Mouse (Mus musculus) E14TG2a.4 (cell line): ENCODE results near the gene Abcc2.

Experiments
- CTCF ChIP-seq: conservative IDR thresholded peaks from 2 replicates; pipeline ENCODE4 v1.5.1; 2014; ENCODE audit warnings: low read length
- NANOG ChIP-seq: IDR thresholded peaks from 2 replicates; pipeline ENCODE4 v1.6.1; 2014; ENCODE audit warnings: borderline replicate concordance, low read length, mixed read lengths
- POU5F1 ChIP-seq: IDR thresholded peaks from 2 replicates; pipeline ENCODE4 v1.6.1; 2014; ENCODE audit warnings: low read length, borderline replicate concordance

GRCm38 (mm10) chr19:43766451-43766850 is 15.5 kb upstream of the Abcc2 start:
- TF ChIP-seq CTCF (no peak), POU5F1 (no peak), NANOG (no peak)
